ENCODE assay signal across 32 mouse cellular contexts in genomic region chr10:61194611-61195010, GRCm38 (mm10). TPM values are rescaled to one million over a fixed set of nuclear protein-coding genes. Genes with fewer than 3 reads are reported as not detected.
DNase-seq lines count a peak whose midpoint lies in the region; ATAC-seq lines count a peak whose summit lies in the region.
"Had no signal": no experiment of that assay in that cellular context is flagged by ENCODE, and none has a peak within 500 bp of the region (broad histone marks: within the 10 kb centered on the region; RNA-seq: fewer than 3 reads in every experiment).

No protein-coding gene starts in this region.

- DNase-seq in heart, adult 8-10 months (ENCODE audit: low spot score) = peak; percentile 24
- peak; percentile 60 for DNase-seq in testis, postnatal 14 days (ENCODE audit: low spot score)
- no peak for DNase-seq in testis, postnatal 10 days (ENCODE audit: low spot score)
- peak; percentile 52 for DNase-seq in lung, postnatal 10 days
- DNase-seq in adrenal gland, postnatal 4 days (ENCODE audit: low spot score in 2 of 2) = no peak
- DNase-seq: adrenal gland, adult 8-10 months; cerebellum, adult 9-10 months; cerebellum, postnatal 36 days; kidney, adult 2 months; layer of hippocampus, adult 9-11 months; liver, embryonic 13.5 days; right cerebral cortex, postnatal 4 days; thymus, adult 18-20 months; thymus, postnatal 36 days had no signal

- H3K4me2 ChIP-seq in heart, embryonic 11.5 days = no peak overlapping the region
- no peak overlapping the region for H3K4me2 ChIP-seq in stomach, embryonic 16.5 days (ENCODE audit: low read depth, low read length)
- no peak overlapping the region for H3K4me2 ChIP-seq in kidney, embryonic 15.5 days
- H3K4me2 ChIP-seq: forebrain, embryonic 13.5 days; limb, embryonic 15.5 days; liver, embryonic 13.5 days; lung, embryonic 14.5 days; midbrain, embryonic 12.5 days; neural tube, embryonic 13.5 days had no signal

- 0 out of 2 replicates have a peak, but pooled peaks cover 5% of the 10 kb centered on the region for H3K27me3 ChIP-seq in heart, embryonic 11.5 days (ENCODE audit: control insufficient read depth, insufficient read depth, low read length)
- no peaks in the 10 kb centered on the region for H3K27me3 ChIP-seq in stomach, embryonic 16.5 days (ENCODE audit: control insufficient read depth, insufficient read depth, low read length)
- H3K27me3 ChIP-seq in kidney, embryonic 15.5 days = no peaks in the 10 kb centered on the region
- H3K27me3 ChIP-seq: forebrain, embryonic 13.5 days; limb, embryonic 15.5 days; liver, embryonic 13.5 days; neural tube, embryonic 13.5 days had no signal

- H3K4me1 ChIP-seq in heart, embryonic 11.5 days (ENCODE audit: control insufficient read depth, insufficient read depth, low read length) = no peaks in the 10 kb centered on the region
- H3K4me1 ChIP-seq in stomach, embryonic 16.5 days (ENCODE audit: control insufficient read depth, insufficient read depth, low read length) = no peaks in the 10 kb centered on the region; the same call in 1 of the 2 replicates
- H3K4me1 ChIP-seq in kidney, embryonic 15.5 days = peaks cover under 1% of the 10 kb centered on the region
- H3K4me1 ChIP-seq: forebrain, embryonic 13.5 days; liver, embryonic 13.5 days; megakaryocyte, embryonic 14.5 days; neural tube, embryonic 13.5 days had no signal

- ATAC-seq in heart, embryonic 11.5 days (replicated peaks; ENCODE audit: insufficient number of reproducible peaks, low FRiP score, low TSS enrichment) = no peak
- no peak for ATAC-seq in stomach, embryonic 16.5 days (ENCODE audit: insufficient read depth, low FRiP score)
- ATAC-seq in kidney, embryonic 15.5 days (replicated peaks; ENCODE audit: low FRiP score) = no peak
- ATAC-seq: activated CD4-positive, CD25-positive, alpha-beta regulatory T cell, adult 4 months; forebrain, embryonic 13.5 days; hindbrain, embryonic 16.5 days had no signal

- no peak overlapping the region for H3K27ac ChIP-seq in heart, embryonic 11.5 days (ENCODE audit: low read depth, low read length)
- peak overlapping the region; percentile 44; the same call in 1 of the 2 replicates for H3K27ac ChIP-seq in stomach, embryonic 16.5 days (ENCODE audit: low read length)
- H3K27ac ChIP-seq in kidney, embryonic 15.5 days = no peak overlapping the region
- H3K27ac ChIP-seq: forebrain, embryonic 13.5 days; kidney, postnatal 0 days; limb, embryonic 10.5 days; limb, embryonic 15.5 days; liver, embryonic 13.5 days; midbrain, embryonic 12.5 days; neural tube, embryonic 13.5 days had no signal

- H3K4me3 ChIP-seq in heart, embryonic 11.5 days (ENCODE audit: low read depth, low read length) = no peak overlapping the region
- H3K4me3 ChIP-seq in stomach, embryonic 16.5 days (replicated peaks; ENCODE audit: low read length) = no peak overlapping the region
- H3K4me3 ChIP-seq in kidney, embryonic 15.5 days (replicated peaks) = no peak overlapping the region
- H3K4me3 ChIP-seq: forebrain, embryonic 13.5 days; limb, embryonic 10.5 days; limb, embryonic 15.5 days; liver, embryonic 13.5 days; megakaryocyte, embryonic 14.5 days; midbrain, embryonic 12.5 days; neural tube, embryonic 13.5 days had no signal

- WGBS in heart, embryonic 11.5 days (ENCODE audit: insufficient replicate concordance) = 77% methylated on average over 9 of the region's 9 CpGs
- WGBS in stomach, embryonic 16.5 days = 71% methylated on average over 9 of the region's 9 CpGs
- 87% methylated on average over 9 of the region's 9 CpGs for WGBS in kidney, embryonic 15.5 days

- H3K9ac ChIP-seq in heart, embryonic 11.5 days (ENCODE audit: low read depth, low read length) = no peak overlapping the region
- H3K9ac ChIP-seq in stomach, embryonic 16.5 days (ENCODE audit: low read length) = no peak overlapping the region
- no peak overlapping the region for H3K9ac ChIP-seq in kidney, embryonic 15.5 days
- H3K9ac ChIP-seq: forebrain, embryonic 13.5 days; limb, embryonic 15.5 days; liver, embryonic 13.5 days; lung, embryonic 14.5 days; midbrain, embryonic 12.5 days; neural tube, embryonic 13.5 days had no signal

- no peaks in the 10 kb centered on the region for H3K9me3 ChIP-seq in heart, embryonic 11.5 days (replicated peaks; ENCODE audit: control insufficient read depth, low read length)
- no peaks in the 10 kb centered on the region for H3K9me3 ChIP-seq in stomach, embryonic 16.5 days (replicated peaks; ENCODE audit: control insufficient read depth, low read length)
- H3K9me3 ChIP-seq in kidney, embryonic 15.5 days (replicated peaks) = no peaks in the 10 kb centered on the region
- H3K9me3 ChIP-seq: forebrain, embryonic 13.5 days; limb, embryonic 10.5 days; limb, embryonic 15.5 days; liver, embryonic 13.5 days; midbrain, embryonic 12.5 days; neural tube, embryonic 13.5 days had no signal

- no peaks in the 10 kb centered on the region for H3K36me3 ChIP-seq in heart, embryonic 11.5 days (ENCODE audit: control insufficient read depth, insufficient read depth, low read length)
- no peaks in the 10 kb centered on the region for H3K36me3 ChIP-seq in stomach, embryonic 16.5 days (ENCODE audit: control insufficient read depth, insufficient read depth, low read length)
- no peaks in the 10 kb centered on the region for H3K36me3 ChIP-seq in kidney, embryonic 15.5 days
- H3K36me3 ChIP-seq: limb, embryonic 10.5 days; liver, embryonic 13.5 days; midbrain, embryonic 12.5 days; neural tube, embryonic 13.5 days had no signal

RNA-seq across cellular contexts. Expression of gene Tbata, which starts 22.9 kb away (rescaled TPM):
- total RNA-seq in heart, adult 8-10 months (2022) = not detected
- not detected in 2 replicates for polyA plus RNA-seq in heart, embryonic 11.5 days (2014; fragmentation: Nextera tagmentation; extraction: Ambion mirVana)
- polyA plus RNA-seq in stomach, embryonic 16.5 days (2015; fragmentation: Nextera tagmentation; extraction: Ambion mirVana) = not detected in 2 replicates
- total RNA-seq in adrenal gland, postnatal 4 days (2021) = under 1 TPM in 1 of 2 experiments, not detected in 1; 0.23 TPM
- polyA plus RNA-seq in kidney, embryonic 15.5 days (2015; fragmentation: Nextera tagmentation; extraction: Ambion mirVana) = 0.23 TPM in 1 of 2 replicates, not detected in the other
- total RNA-seq: adrenal gland, adult 8-10 months; granulocyte monocyte progenitor cell, adult 5-6 weeks; heart, postnatal 25 days had no signal
- polyA plus RNA-seq: activated CD4-positive, CD25-positive, alpha-beta regulatory T cell, adult 4 months; embryonic facial prominence, embryonic 11.5 days; heart, embryonic 14.5 days; intestine, embryonic 14.5 days; limb, embryonic 10.5 days; liver, embryonic 13.5 days; midbrain, embryonic 12.5 days had no signal

RNA-seq across cellular contexts. Expression of gene Sgpl1, which starts 47.1 kb away (rescaled TPM):
- total RNA-seq in heart, adult 8-10 months (2022) = 10 to 100 TPM; 13.9 to 17.0 (median 15.4) TPM
- 32.6 and 41.8 TPM in 2 replicates for polyA plus RNA-seq in heart, embryonic 11.5 days (2014; fragmentation: Nextera tagmentation; extraction: Ambion mirVana)
- 52.8 and 52.9 TPM in 2 replicates for polyA plus RNA-seq in stomach, embryonic 16.5 days (2015; fragmentation: Nextera tagmentation; extraction: Ambion mirVana)
- total RNA-seq in adrenal gland, postnatal 4 days (2021) = 10 to 100 TPM; 61.8 to 67.6 TPM
- polyA plus RNA-seq in kidney, embryonic 15.5 days (2015; fragmentation: Nextera tagmentation; extraction: Ambion mirVana) = 62.9 and 63.4 TPM in 2 replicates

Comparison
In these comparisons a context has a peak if more than half of its experiments do, and no peak if none do; other contexts are left out.
1. DNase-seq: peak in heart, adult 8-10 months (single experiment), testis, postnatal 14 days (single experiment) and lung, postnatal 10 days (single experiment); none in testis, postnatal 10 days (single experiment) and adrenal gland, postnatal 4 days (0 of 2).